Mouse (Mus musculus) E14TG2a.4 (cell line): Measurements from ENCODE around the gene Dync1li1.
A peak's percentile ranks its signal among the peaks of the same experiment; 100 is the strongest.

Experiments used
- H3K27me3 ChIP-seq: 2 replicates; pipeline ENCODE4 v1.6.1; 2014; ENCODE audit warnings: low read length, control low read depth; ENCODE audit not compliant: insufficient read depth
- H3K36me3 ChIP-seq: 2 replicates; pipeline ENCODE4 v1.6.1; 2014; ENCODE audit warnings: low read length, control low read depth; ENCODE audit not compliant: insufficient read depth
- H3K4me1 ChIP-seq: replicated peaks from 2 replicates; pipeline ENCODE4 v1.6.1; 2014; ENCODE audit warnings: low read depth, low read length, control low read depth
- H3K4me3 ChIP-seq: replicated peaks from 2 replicates; pipeline ENCODE4 v1.5.1; 2014; ENCODE audit warnings: mild to moderate bottlenecking, low read length
- H3K9me3 ChIP-seq: 2 replicates; pipeline ENCODE4 v1.6.1; 2014; ENCODE audit warnings: low read length, control low read depth
- CTCF ChIP-seq: conservative IDR thresholded peaks from 2 replicates; pipeline ENCODE4 v1.5.1; 2014; ENCODE audit warnings: low read length
- NANOG ChIP-seq: IDR thresholded peaks from 2 replicates; pipeline ENCODE4 v1.6.1; 2014; ENCODE audit warnings: borderline replicate concordance, low read length, mixed read lengths
- POU5F1 ChIP-seq: IDR thresholded peaks from 2 replicates; pipeline ENCODE4 v1.6.1; 2014; ENCODE audit warnings: low read length, borderline replicate concordance

The Dync1li1 gene

GRCm38 (mm10) chr9:114729911-114730805, 41.6 kb downstream of the Dync1li1 start:
- Histone ChIP-seq H3K4me3 (peak overlapping the region; percentile 96), H3K36me3 (peaks cover 25% of the 10 kb centered on the region), H3K27me3 (no peaks in the 10 kb centered on the region), H3K9me3 (no peaks in the 10 kb centered on the region), H3K4me1 (peaks cover 72% of the 10 kb centered on the region)
- TF ChIP-seq POU5F1: no peak
- no peak for TF ChIP-seq CTCF
- TF ChIP-seq NANOG: no peak

GRCm38 (mm10) chr9:114731011-114731755, 42.6 kb downstream of the Dync1li1 start, which contains the start of gene Cmtm6:
TSS of gene Cmtm6 (plus strand) at chr9:114731116.
- peaks cover 20% of the 10 kb centered on the region for H3K36me3 ChIP-seq
- TF ChIP-seq POU5F1 (no peak), CTCF (0 out of 2 replicates have a peak, but pooled peaks have one; percentile 2), NANOG (no peak)
- no peaks in the 10 kb centered on the region for H3K27me3 ChIP-seq
- peaks cover 74% of the 10 kb centered on the region for H3K4me1 ChIP-seq
- H3K9me3 ChIP-seq: no peaks in the 10 kb centered on the region
- peak within 1 kb of the TSS; percentile 96 for H3K4me3 ChIP-seq

GRCm38 (mm10) chr9:114731871-114732682, 43.5 kb downstream of the Dync1li1 start:
- H3K4me1 ChIP-seq: peaks cover 78% of the 10 kb centered on the region
- no peaks in the 10 kb centered on the region for H3K27me3 ChIP-seq
- H3K36me3 ChIP-seq: peaks cover 22% of the 10 kb centered on the region
- H3K9me3 ChIP-seq: no peaks in the 10 kb centered on the region
- TF ChIP-seq POU5F1: no peak
- no peak for TF ChIP-seq CTCF
- TF ChIP-seq NANOG: no peak
- peak overlapping the region; percentile 96 for H3K4me3 ChIP-seq

- Histone ChIP-seq H3K9me3 (no peaks in the 10 kb centered on the region), H3K27me3 (no peaks in the 10 kb centered on the region), H3K4me3 (peak overlapping the region; percentile 7; the same call in 1 of the 2 replicates), H3K4me1 (peaks cover 71% of the 10 kb centered on the region), H3K36me3 (peaks cover 34% of the 10 kb centered on the region)
- TF ChIP-seq CTCF (no peak), NANOG (no peak), POU5F1 (no peak)
Observed at GRCm38 (mm10) chr9:114733238-114733637, 44.6 kb downstream of the Dync1li1 start.

- H3K27me3 ChIP-seq: no peaks in the 10 kb centered on the region
- H3K36me3 ChIP-seq: peaks cover 63% of the 10 kb centered on the region
- no peak for TF ChIP-seq NANOG
- no peak for TF ChIP-seq POU5F1
- TF ChIP-seq CTCF: no peak
- H3K4me1 ChIP-seq: peaks cover 52% of the 10 kb centered on the region
- 0 out of 2 replicates have a peak overlapping the region, but pooled peaks have one; percentile 13 for H3K4me3 ChIP-seq
- H3K9me3 ChIP-seq: no peaks in the 10 kb centered on the region
Observed at GRCm38 (mm10) chr9:114736442-114736841, 47.9 kb downstream of the Dync1li1 start.

GRCm38 (mm10) chr9:114740336-114740735, 51.7 kb downstream of the Dync1li1 start:
- Histone ChIP-seq H3K4me3 (no peak overlapping the region), H3K4me1 (peaks cover 17% of the 10 kb centered on the region), H3K27me3 (no peaks in the 10 kb centered on the region), H3K36me3 (peaks cover 77% of the 10 kb centered on the region), H3K9me3 (no peaks in the 10 kb centered on the region)
- TF ChIP-seq POU5F1 (no peak), NANOG (no peak), CTCF (no peak)

GRCm38 (mm10) chr9:114742731-114743130, 54.1 kb downstream of the Dync1li1 start:
- no peak overlapping the region for H3K4me3 ChIP-seq
- H3K36me3 ChIP-seq: peaks cover 91% of the 10 kb centered on the region
- TF ChIP-seq POU5F1: no peak
- TF ChIP-seq NANOG: no peak
- no peak for TF ChIP-seq CTCF
- H3K27me3 ChIP-seq: no peaks in the 10 kb centered on the region
- peaks cover 24% of the 10 kb centered on the region for H3K4me1 ChIP-seq
- no peaks in the 10 kb centered on the region for H3K9me3 ChIP-seq

GRCm38 (mm10) chr9:114745163-114745562, 56.6 kb downstream of the Dync1li1 start:
- H3K4me1 ChIP-seq: peaks cover 33% of the 10 kb centered on the region
- H3K9me3 ChIP-seq: no peaks in the 10 kb centered on the region
- H3K27me3 ChIP-seq: no peaks in the 10 kb centered on the region
- H3K4me3 ChIP-seq: no peak overlapping the region
- H3K36me3 ChIP-seq: peaks cover 90% of the 10 kb centered on the region
- no peak for TF ChIP-seq CTCF
- TF ChIP-seq POU5F1: no peak
- no peak for TF ChIP-seq NANOG
